Mouse (Mus musculus): Measurements from ENCODE around the gene Tmem236.

Gene Tmem236

DNA sequence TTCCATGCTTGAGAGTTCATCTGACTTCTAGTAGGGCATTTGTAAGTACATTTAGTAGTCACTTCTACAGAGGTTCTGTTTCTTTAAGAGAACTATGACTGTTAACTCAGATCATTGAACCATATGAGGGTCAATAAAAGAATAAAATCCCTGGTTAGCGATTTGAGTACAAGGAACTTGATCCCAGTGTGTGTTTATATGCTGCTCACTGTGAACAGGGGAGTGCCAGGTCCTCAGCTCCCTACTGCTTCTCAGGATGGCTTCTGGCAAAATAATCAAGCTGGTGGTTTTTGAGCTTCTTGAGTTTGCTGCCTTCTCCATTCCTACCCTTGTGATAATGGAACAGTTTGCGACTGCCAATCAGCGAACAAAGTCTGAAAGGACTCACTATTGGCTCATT lies at the start of gene Tmem236:
Gene Tmem236 (plus strand): TSS at position 190 of the 400 bp plus-strand sequence.
- TF ChIP-seq GATA4 (IDR thresholded peaks at IDR 0.05; ENCODE audit: insufficient replicate concordance, low read length): no peak

DNA sequence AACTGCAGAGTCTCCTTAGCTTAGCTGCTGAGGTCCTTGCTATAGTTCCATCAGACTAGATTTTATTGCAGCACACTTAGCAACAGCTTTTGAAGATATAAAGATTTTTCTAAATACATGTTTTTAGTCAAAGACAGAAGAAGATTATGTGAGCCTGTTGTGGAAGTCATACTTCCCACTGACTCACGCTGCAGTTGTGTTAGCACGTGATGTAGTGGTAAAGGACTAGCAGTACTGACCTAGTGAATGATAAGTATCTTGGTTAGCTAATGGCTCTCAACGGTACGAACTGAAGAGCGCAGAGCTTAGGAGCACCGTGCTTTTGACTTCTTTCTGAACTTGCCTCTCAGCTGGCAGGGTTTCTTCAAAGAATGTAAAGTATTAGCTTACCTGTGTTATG lies 47.9 kb upstream of the Tmem236 start:
- TF ChIP-seq GATA4 (IDR thresholded peaks at IDR 0.05; ENCODE audit: insufficient replicate concordance, low read length): no peak

- no peak for TF ChIP-seq GATA4 (IDR thresholded peaks at IDR 0.05; ENCODE audit: insufficient replicate concordance, low read length)
These were observed 46.7 kb upstream of the Tmem236 start for GRCm38 (mm10) chr2:14127629-14128028.

DNA sequence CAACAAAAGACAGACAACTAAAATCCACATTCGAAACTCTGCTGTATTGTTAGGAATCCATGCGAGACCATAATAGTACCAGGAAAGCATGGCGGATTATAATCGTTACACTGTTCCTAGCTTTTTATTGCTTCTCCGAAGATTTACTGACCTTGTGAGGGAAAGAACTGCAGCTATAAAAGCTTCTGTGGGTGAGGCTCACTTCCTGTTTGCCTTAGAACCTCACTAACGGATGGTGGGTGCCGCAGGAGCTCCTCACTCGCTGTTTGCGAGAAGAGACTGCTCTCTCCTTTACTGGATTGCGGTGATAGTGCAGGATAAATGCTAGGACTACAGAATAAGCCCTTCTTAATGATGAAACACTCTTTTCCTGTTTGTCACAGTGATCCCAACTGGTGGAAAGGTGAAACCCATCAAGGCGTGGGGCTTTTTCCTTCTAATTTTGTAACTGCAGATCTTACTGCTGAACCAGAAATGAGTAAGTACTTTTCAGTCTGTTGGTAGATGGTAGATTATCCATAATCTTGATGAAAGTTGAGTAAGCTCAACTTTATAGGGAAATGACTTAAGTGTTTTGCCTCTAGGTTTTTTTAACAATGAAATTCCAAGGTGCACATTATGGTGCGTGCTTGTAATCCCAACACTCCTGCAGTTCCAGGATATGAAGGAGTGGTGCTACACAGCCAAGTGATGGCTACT lies 43.5 kb upstream of the Tmem236 start:
- TF ChIP-seq GATA4 (IDR thresholded peaks at IDR 0.05; ENCODE audit: insufficient replicate concordance, low read length): no peak

DNA sequence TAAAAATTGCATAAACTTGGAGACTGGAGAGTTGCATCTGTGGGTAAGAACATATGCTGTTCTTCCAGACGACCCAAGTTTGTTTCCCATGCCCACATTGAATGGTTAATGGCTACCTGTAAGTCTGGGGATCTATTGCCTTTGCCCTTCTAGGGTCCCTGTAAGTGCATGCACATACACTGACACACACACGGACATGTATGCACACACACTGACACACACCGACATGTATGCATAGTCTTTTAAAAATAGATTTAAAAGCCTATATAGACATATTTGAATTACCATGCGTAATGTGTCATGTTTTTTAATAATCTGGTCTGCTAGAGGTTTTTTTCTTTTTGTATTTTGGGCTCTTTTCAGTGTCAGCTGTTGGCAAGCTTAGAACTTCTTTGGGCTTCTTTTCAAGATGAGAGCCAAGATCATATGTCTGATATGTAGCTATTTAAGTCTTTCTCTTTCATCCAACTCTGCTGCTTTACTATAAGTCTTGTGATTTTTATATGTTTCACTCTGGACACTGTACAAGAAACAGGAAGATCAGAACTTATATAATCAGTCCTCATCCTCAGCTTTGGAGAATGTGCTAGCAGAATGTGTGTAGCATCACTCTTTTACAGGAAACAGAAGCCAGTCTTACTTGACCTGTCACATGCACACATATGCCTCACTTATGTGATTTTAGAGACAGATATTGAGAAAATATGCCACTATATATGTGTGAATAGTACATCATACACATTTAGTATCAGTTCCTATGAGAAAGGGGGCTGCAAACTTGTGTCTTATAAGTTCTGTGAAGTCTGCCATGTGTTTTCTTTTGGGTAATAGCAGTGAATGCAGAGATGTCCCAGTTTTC lies 41.6 kb upstream of the Tmem236 start:
- no peak for TF ChIP-seq GATA4 (IDR thresholded peaks at IDR 0.05; ENCODE audit: insufficient replicate concordance, low read length)

- TF ChIP-seq GATA4 (IDR thresholded peaks at IDR 0.05; ENCODE audit: insufficient replicate concordance, low read length): no peak
These were observed 37.4 kb upstream of the Tmem236 start for GRCm38 (mm10) chr2:14136906-14137305.

DNA sequence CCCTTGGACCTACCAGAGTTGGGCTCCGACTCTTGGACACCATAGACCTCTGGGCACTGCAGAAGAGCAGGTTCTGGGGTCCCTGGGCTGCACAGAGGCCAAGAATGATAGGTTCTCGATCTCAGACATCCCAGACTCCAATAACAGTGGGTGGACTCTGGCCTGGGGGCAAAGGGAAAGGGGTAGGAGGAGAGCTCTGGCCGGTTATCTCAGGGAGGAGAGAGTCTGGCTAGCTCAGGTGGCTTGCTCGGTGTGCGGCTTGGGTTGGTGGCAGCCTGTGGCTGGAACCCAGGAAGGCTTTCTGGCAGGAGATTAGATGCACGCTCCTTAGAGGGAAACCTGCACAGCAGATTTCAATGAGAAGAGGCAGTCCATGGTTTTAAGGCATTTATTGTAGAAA lies 34.7 kb upstream of the Tmem236 start:
- no peak for TF ChIP-seq GATA4 (IDR thresholded peaks at IDR 0.05; ENCODE audit: insufficient replicate concordance, low read length)

- no peak for TF ChIP-seq GATA4 (IDR thresholded peaks at IDR 0.05; ENCODE audit: insufficient replicate concordance, low read length)
These were observed 34.3 kb upstream of the Tmem236 start for GRCm38 (mm10) chr2:14140044-14140443.

- TF ChIP-seq GATA4 (IDR thresholded peaks at IDR 0.05; ENCODE audit: insufficient replicate concordance, low read length): no peak
These were observed 29.0 kb upstream of the Tmem236 start for GRCm38 (mm10) chr2:14145311-14145710.

GRCm38 (mm10) chr2:14146913-14147312 lies 27.4 kb upstream of the Tmem236 start:
- TF ChIP-seq GATA4 (IDR thresholded peaks at IDR 0.05; ENCODE audit: insufficient replicate concordance, low read length): no peak

DNA sequence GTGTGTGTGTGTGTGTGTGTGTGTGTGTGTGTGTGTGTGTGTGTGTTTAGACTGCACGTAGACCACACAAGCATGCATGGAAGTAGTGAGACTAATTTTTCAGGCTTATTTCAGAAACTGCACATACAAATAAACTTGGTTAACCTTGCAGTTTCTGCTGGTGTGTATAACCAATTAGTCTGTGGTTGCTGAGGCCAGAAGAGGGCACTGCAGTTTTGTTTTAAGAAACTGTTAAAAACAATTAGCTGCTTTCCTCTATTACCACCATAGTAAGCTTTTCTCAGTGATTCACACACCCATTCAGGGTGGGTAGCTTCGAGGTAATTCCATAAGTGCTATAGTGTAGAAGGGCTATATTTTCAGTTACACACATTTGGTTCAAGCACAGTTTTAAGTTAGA lies 23.5 kb upstream of the Tmem236 start:
- TF ChIP-seq GATA4 (IDR thresholded peaks at IDR 0.05; ENCODE audit: insufficient replicate concordance, low read length): no peak

DNA sequence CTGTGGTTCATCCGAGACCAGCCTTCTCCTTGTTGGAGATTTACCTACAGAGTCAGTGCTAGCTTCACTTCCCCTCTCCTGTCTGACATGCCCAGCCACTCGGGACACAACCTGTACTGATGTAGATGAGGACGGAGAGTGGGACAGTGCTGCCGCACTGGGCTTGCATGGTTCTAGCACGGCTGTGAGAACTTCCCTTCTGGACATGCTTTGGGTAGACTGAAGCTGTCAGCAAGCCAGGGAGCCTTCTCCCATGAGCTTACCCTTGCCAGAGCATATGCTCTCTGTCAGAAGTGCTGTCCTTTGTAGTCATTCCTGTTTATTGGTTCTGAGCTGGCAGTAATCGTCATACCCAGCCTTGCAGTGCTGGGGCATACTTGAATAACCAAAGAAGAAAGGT lies 22.5 kb upstream of the Tmem236 start:
- TF ChIP-seq GATA4 (IDR thresholded peaks at IDR 0.05; ENCODE audit: insufficient replicate concordance, low read length): no peak

GRCm38 (mm10) chr2:14159047-14159446 lies 15.3 kb upstream of the Tmem236 start:
- TF ChIP-seq GATA4 (IDR thresholded peaks at IDR 0.05; ENCODE audit: insufficient replicate concordance, low read length): no peak

- no peak for TF ChIP-seq GATA4 (IDR thresholded peaks at IDR 0.05; ENCODE audit: insufficient replicate concordance, low read length)
These were observed 14.6 kb upstream of the Tmem236 start for GRCm38 (mm10) chr2:14159756-14160155.

DNA sequence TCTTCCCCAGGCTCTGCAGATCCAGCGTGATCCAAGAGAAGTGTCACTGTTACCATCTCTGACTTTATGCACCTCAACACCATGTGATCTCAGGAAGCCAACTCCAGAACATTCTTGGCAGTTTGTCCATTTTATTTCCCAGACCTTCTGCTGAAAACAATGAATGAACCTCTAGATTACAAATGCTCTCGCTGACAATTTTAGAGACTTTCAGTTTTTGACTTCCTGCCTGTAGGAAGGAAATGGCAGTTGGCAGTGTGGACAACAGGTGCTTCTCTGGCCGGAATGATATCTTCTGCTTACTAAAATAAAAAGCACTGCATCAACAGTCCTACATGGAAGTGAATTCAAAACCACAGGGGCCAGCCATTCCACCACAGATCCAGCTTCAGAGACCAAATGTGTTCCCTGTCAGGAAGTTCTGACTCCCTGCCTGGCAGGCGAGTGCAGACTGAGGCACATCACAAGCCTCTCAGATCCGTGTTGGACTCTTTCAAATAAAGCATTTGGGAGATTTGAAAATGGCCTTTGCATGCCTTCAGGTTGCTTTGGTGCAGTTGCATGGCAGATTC lies 9.8 kb upstream of the Tmem236 start:
- peak; percentile 88 for TF ChIP-seq GATA4 (IDR thresholded peaks at IDR 0.05; ENCODE audit: insufficient replicate concordance, low read length)

DNA sequence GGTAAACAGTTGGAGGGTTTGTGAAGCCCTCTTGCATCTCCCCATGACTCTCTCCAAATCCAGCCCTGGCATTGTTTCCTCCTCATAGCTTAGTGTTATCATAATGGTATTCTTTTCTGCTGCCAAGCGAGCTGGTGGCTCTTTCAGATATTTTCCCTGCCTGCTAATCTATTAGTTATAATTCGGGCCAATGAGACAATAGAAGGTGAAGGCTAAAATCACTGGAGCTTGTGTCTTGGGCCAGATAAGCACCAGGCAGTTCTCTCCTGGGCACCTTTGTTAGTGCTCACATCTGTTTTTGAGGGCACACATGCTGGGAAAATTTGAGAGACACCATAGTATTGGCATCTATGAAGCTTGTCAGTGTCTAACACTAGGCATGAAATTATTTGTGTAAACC lies 9.3 kb upstream of the Tmem236 start:
- no peak for TF ChIP-seq GATA4 (IDR thresholded peaks at IDR 0.05; ENCODE audit: insufficient replicate concordance, low read length)

Data from liver, adult (tissue).